Mouse (Mus musculus): ENCODE measurements at regions not wholly inside any gene's neighbourhood (a gene's known extent, or its start where the extent isn't known, plus 50 kb on each side); places are given as distances from the start of the nearest gene placed in this dataset.
A peak's percentile ranks its signal among the peaks of the same experiment; 100 is the strongest.

DNA sequence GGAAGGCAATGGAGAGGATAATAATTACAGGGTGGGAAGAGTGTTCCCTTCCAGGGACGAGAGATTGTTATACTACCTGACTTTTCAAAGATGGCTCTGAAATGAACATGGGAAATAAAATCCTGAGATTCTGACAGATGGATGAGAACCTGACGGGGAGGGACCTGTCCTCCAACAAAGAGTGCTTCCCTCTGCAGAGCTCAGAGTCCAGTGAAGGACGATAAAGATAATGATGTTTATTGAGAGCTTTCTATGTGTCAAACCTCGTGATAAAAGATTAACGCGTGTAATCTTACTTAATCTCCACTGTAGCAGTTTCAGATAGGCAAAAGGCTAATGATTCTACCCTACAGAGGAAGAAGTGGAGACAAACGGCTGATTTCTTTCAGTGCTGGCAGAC lies 260.3 kb downstream of the Ndfip2 start:
- H3K4me1 ChIP-seq (ENCODE audit: control insufficient read depth, insufficient read depth, low read depth, low read length) = no peaks in the 10 kb centered on the region
- no peak for ATAC-seq
- no peaks in the 10 kb centered on the region for H3K36me3 ChIP-seq (ENCODE audit: control insufficient read depth, insufficient read depth, low read length)
- no peak overlapping the region for H3K27ac ChIP-seq (ENCODE audit: low read depth, low read length)
- H3K4me2 ChIP-seq (ENCODE audit: low read length) = no peak overlapping the region
- no peaks in the 10 kb centered on the region for H3K9me3 ChIP-seq (ENCODE audit: control insufficient read depth, low read length)
- no peak overlapping the region for H3K4me3 ChIP-seq (ENCODE audit: low read length)
- H3K9ac ChIP-seq (ENCODE audit: low read depth, low read length) = no peak overlapping the region
- H3K27me3 ChIP-seq (replicated peaks; ENCODE audit: control insufficient read depth, insufficient read depth, low read length) = no peaks in the 10 kb centered on the region
- 65% methylated on average over 7 of the region's 7 CpGs for WGBS

DNA sequence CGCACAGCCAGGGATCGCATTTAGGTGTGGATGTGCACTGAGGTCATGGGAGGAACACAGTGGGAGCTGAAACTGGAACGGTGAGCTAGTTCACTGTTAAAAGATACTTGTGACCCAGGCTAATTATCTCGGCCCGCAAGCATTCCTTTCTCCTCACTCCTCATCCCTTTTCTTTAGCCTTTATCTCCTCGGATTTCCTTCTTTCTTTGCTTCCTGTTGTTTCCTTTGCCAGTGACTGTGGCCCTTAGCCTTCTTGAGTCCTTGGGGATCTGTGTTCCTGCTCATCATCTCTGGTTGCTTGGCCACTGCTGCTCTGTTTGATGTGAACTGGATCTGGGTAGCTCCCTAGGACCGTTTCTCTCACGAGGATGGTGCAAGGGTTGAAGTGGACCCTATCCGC lies 256.0 kb downstream of the Ndfip2 start:
- H3K4me1 ChIP-seq (ENCODE audit: control insufficient read depth, insufficient read depth, low read depth, low read length) = no peaks in the 10 kb centered on the region
- 78% methylated on average over 9 of the region's 9 CpGs for WGBS
- no peaks in the 10 kb centered on the region for H3K36me3 ChIP-seq (ENCODE audit: control insufficient read depth, insufficient read depth, low read length)
- H3K27ac ChIP-seq (ENCODE audit: low read depth, low read length) = no peak overlapping the region
- H3K9ac ChIP-seq (ENCODE audit: low read depth, low read length) = no peak overlapping the region
- ATAC-seq = no peak
- no peaks in the 10 kb centered on the region for H3K9me3 ChIP-seq (ENCODE audit: control insufficient read depth, low read length)
- H3K4me3 ChIP-seq (ENCODE audit: low read length) = no peak overlapping the region
- no peak overlapping the region for H3K4me2 ChIP-seq (ENCODE audit: low read length)
- H3K27me3 ChIP-seq (replicated peaks; ENCODE audit: control insufficient read depth, insufficient read depth, low read length) = no peaks in the 10 kb centered on the region

DNA sequence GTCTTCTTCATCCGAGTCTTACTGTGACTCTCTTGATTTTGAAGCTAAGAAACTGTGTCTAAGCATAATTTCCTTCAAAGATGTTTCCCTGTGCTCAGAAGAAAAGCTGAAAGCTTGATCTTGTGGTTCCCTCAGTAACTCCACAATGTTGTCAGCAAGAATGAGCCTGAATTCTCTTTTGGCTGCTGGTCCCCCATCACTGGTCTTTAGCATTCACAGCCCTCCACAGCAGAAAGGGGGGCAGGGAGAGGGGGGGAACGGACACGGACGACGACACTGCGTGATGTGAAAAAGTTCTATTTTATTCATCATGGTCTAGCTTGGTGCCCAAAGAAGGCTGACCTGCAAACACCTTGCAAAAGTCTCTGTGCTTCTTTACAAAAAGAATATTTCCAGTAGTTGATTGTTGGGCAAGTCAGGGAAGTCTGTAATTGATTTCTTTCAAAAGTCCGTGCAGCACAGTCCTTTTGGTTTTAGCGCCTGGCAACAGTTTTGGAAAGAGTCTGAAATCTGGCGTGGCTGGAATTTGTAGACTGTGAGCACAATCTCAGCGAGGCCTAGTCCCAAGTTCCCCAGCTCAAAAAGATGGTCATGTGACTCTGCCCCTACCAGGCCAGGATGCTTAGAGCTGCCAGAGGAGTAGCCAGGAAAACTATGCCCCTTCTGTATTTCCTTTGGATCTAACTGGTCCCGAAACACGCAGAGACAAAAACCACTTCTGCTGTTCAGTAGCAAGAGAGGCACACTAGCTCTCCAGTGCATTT lies 254.7 kb downstream of the Ndfip2 start:
- no peaks in the 10 kb centered on the region for H3K36me3 ChIP-seq (ENCODE audit: control insufficient read depth, insufficient read depth, low read length)
- H3K9ac ChIP-seq (ENCODE audit: low read depth, low read length) = no peak overlapping the region
- WGBS = 60% methylated on average over 12 of the region's 12 CpGs
- H3K27ac ChIP-seq (ENCODE audit: low read depth, low read length) = peak overlapping the region; percentile 61
- H3K4me2 ChIP-seq (ENCODE audit: low read length) = no peak overlapping the region
- no peak overlapping the region for H3K4me3 ChIP-seq (ENCODE audit: low read length)
- H3K9me3 ChIP-seq (ENCODE audit: control insufficient read depth, low read length) = no peaks in the 10 kb centered on the region
- no peaks in the 10 kb centered on the region for H3K4me1 ChIP-seq (ENCODE audit: control insufficient read depth, insufficient read depth, low read depth, low read length)
- no peaks in the 10 kb centered on the region for H3K27me3 ChIP-seq (replicated peaks; ENCODE audit: control insufficient read depth, insufficient read depth, low read length)
- ATAC-seq = peak; percentile 95

DNA sequence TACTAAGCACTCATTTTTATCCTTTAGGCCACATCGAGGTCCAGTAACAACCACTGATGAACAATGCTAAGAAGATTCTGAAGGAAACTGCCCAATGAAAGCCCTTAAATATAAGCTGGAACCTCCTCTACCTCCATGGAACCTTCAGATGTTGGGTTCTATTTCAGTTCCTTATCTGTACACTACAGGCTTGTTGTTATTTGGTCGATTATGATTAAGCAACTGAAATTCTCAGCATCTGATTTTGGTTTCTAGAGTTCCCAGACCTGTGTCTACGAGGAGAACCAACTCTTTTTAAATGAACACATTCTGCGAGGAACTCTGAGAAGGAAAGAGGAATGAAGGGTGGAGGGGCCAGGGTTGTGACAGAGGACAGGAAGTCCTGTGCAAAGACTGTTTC lies 253.5 kb downstream of the Ndfip2 start:
- no peak overlapping the region for H3K4me3 ChIP-seq (ENCODE audit: low read length)

GRCm38 (mm10) chr14:105511135-105511534 lies 252.8 kb downstream of the Ndfip2 start:
- Histone ChIP-seq H3K4me3 (ENCODE audit: low read length) (no peak overlapping the region), H3K27ac (ENCODE audit: low read depth, low read length) (no peak overlapping the region), H3K9ac (ENCODE audit: low read depth, low read length) (no peak overlapping the region), H3K4me2 (ENCODE audit: low read length) (no peak overlapping the region), H3K9me3 (ENCODE audit: control insufficient read depth, low read length) (no peaks in the 10 kb centered on the region), H3K36me3 (ENCODE audit: control insufficient read depth, insufficient read depth, low read length) (no peaks in the 10 kb centered on the region), H3K27me3 (replicated peaks; ENCODE audit: control insufficient read depth, insufficient read depth, low read length) (no peaks in the 10 kb centered on the region), H3K4me1 (ENCODE audit: control insufficient read depth, insufficient read depth, low read depth, low read length) (no peaks in the 10 kb centered on the region)
- WGBS = 91% methylated on average over 3 of the region's 3 CpGs
- no peak for ATAC-seq

More for the DNA sequence above, 253.5 kb downstream of the Ndfip2 start:
- WGBS = 91% methylated on average over 4 of the region's 4 CpGs
- Histone ChIP-seq H3K9me3 (ENCODE audit: control insufficient read depth, low read length) (no peaks in the 10 kb centered on the region), H3K27ac (ENCODE audit: low read depth, low read length) (no peak overlapping the region), H3K4me2 (ENCODE audit: low read length) (no peak overlapping the region), H3K27me3 (replicated peaks; ENCODE audit: control insufficient read depth, insufficient read depth, low read length) (no peaks in the 10 kb centered on the region), H3K9ac (ENCODE audit: low read depth, low read length) (no peak overlapping the region), H3K36me3 (ENCODE audit: control insufficient read depth, insufficient read depth, low read length) (no peaks in the 10 kb centered on the region), H3K4me1 (ENCODE audit: control insufficient read depth, insufficient read depth, low read depth, low read length) (no peaks in the 10 kb centered on the region)
- ATAC-seq = no peak

DNA sequence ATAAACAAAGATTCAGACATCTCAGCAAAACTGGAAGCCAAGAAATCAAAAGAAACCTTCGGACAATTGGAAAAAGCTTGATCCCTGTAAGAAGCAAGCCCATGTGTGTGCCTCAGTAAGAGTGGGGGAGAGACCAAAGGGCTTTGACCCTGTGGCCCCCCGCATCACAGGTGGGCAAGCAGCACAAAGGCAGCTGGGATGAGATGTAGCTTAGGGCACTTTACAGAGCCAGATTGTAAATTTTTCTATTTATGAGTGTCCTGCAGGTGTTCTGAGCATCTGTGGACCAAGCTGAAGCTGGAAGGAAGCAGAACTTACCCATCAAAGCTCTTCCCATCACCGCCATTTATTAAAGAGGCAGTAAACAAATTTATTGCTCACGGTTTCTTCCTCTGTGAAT lies 246.9 kb downstream of the Ndfip2 start:
- no peaks in the 10 kb centered on the region for H3K36me3 ChIP-seq (ENCODE audit: control insufficient read depth, insufficient read depth, low read length)
- no peaks in the 10 kb centered on the region for H3K27me3 ChIP-seq (replicated peaks; ENCODE audit: control insufficient read depth, insufficient read depth, low read length)
- no peak overlapping the region for H3K9ac ChIP-seq (ENCODE audit: low read depth, low read length)
- no peak overlapping the region for H3K4me2 ChIP-seq (ENCODE audit: low read length)
- no peaks in the 10 kb centered on the region for H3K9me3 ChIP-seq (ENCODE audit: control insufficient read depth, low read length)
- ATAC-seq = no peak
- 80% methylated on average over 4 of the region's 4 CpGs for WGBS
- peaks cover 18% of the 10 kb centered on the region for H3K4me1 ChIP-seq (ENCODE audit: control insufficient read depth, insufficient read depth, low read depth, low read length)
- no peak overlapping the region for H3K27ac ChIP-seq (ENCODE audit: low read depth, low read length)
- no peak overlapping the region for H3K4me3 ChIP-seq (ENCODE audit: low read length)

DNA sequence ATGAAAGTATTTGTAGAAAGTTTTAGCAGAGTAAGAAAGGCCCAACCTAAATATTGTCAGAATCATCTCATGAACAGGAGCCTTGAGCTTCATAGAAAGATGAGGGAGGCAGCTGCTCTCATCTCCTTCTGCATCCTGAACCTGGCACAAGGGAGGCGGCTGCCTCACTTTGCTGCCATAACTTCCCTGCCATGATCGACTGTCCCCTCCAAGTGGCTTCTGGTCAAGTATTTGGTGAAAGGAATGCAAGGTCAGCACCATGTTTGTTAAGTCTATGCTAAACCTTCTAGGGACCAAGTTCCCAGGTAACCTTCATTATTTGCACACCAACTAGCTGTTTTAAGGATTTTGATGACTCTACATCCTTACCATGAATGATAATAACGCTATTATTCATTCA lies 246.0 kb downstream of the Ndfip2 start:
- no peak overlapping the region for H3K4me2 ChIP-seq (ENCODE audit: low read length)
- no peaks in the 10 kb centered on the region for H3K9me3 ChIP-seq (ENCODE audit: control insufficient read depth, low read length)
- no peak for ATAC-seq
- H3K27me3 ChIP-seq (replicated peaks; ENCODE audit: control insufficient read depth, insufficient read depth, low read length) = no peaks in the 10 kb centered on the region
- no peak overlapping the region for H3K9ac ChIP-seq (ENCODE audit: low read depth, low read length)
- H3K4me3 ChIP-seq (ENCODE audit: low read length) = no peak overlapping the region
- peaks cover 23% of the 10 kb centered on the region for H3K4me1 ChIP-seq (ENCODE audit: control insufficient read depth, insufficient read depth, low read depth, low read length)
- WGBS = 92% methylated on average over 3 of the region's 3 CpGs
- H3K27ac ChIP-seq (ENCODE audit: low read depth, low read length) = no peak overlapping the region
- no peaks in the 10 kb centered on the region for H3K36me3 ChIP-seq (ENCODE audit: control insufficient read depth, insufficient read depth, low read length)

GRCm38 (mm10) chr14:105503806-105504205 lies 245.4 kb downstream of the Ndfip2 start:
- Histone ChIP-seq H3K9me3 (ENCODE audit: control insufficient read depth, low read length) (no peaks in the 10 kb centered on the region), H3K36me3 (ENCODE audit: control insufficient read depth, insufficient read depth, low read length) (no peaks in the 10 kb centered on the region), H3K9ac (ENCODE audit: low read depth, low read length) (no peak overlapping the region), H3K27me3 (replicated peaks; ENCODE audit: control insufficient read depth, insufficient read depth, low read length) (no peaks in the 10 kb centered on the region), H3K4me1 (ENCODE audit: control insufficient read depth, insufficient read depth, low read depth, low read length) (peaks cover 28% of the 10 kb centered on the region), H3K27ac (ENCODE audit: low read depth, low read length) (no peak overlapping the region), H3K4me2 (ENCODE audit: low read length) (no peak overlapping the region), H3K4me3 (ENCODE audit: low read length) (no peak overlapping the region)
- no peak for ATAC-seq
- WGBS = 82% methylated on average over 5 of the region's 5 CpGs

DNA sequence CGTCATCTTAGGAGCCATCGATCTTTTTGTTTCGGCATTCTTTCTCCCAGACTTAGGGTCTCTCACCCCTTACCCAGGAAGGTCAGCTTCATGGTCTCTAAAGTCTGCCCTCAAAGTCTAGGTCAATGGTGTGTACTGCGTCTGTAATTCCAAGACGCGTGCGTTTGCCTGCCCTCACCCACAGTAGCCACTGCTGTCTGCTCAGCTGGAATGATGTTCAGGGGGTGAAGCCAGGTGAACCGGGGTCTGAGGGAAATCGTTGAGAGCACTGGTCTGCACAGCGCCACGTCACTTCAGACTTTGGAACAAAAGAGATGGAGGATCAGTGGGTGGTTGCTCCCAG lies 244.2 kb downstream of the Ndfip2 start:
- Histone ChIP-seq H3K27ac (ENCODE audit: low read depth, low read length) (no peak overlapping the region), H3K4me3 (ENCODE audit: low read length) (no peak overlapping the region), H3K9ac (ENCODE audit: low read depth, low read length) (no peak overlapping the region), H3K9me3 (ENCODE audit: control insufficient read depth, low read length) (no peaks in the 10 kb centered on the region), H3K4me2 (ENCODE audit: low read length) (peak overlapping the region; percentile 40), H3K27me3 (replicated peaks; ENCODE audit: control insufficient read depth, insufficient read depth, low read length) (no peaks in the 10 kb centered on the region), H3K4me1 (ENCODE audit: control insufficient read depth, insufficient read depth, low read depth, low read length) (peaks cover 31% of the 10 kb centered on the region), H3K36me3 (ENCODE audit: control insufficient read depth, insufficient read depth, low read length) (no peaks in the 10 kb centered on the region)
- 18% methylated on average over 11 of the region's 11 CpGs for WGBS
- ATAC-seq = peak; percentile 25
